Mouse (Mus musculus): ENCODE data around the gene Zfp953. TPM values are rescaled to one million over a fixed set of nuclear protein-coding genes. Genes with fewer than 3 reads are reported as not detected.

Gene Zfp953
- polyA plus RNA-seq, 1 experiment from 2014 or later, result 0.82 TPM

GRCm38 (mm10) chr13:67306718-67307117 lies 53.7 kb downstream of the Zfp953 start:
- peaks cover 2% of the 10 kb centered on the region; the same call in 1 of the 2 replicates for H3K9me3 ChIP-seq (ENCODE audit: control insufficient read depth, low read length)
- peak overlapping the region; percentile 79 for H3K9ac ChIP-seq (replicated peaks; ENCODE audit: low read length)
- 34% methylated on average over 5 of the region's 5 CpGs for WGBS
- H3K27ac ChIP-seq (replicated peaks; ENCODE audit: low read depth, low read length), result peak overlapping the region; percentile 33
- no peaks in the 10 kb centered on the region for H3K27me3 ChIP-seq (ENCODE audit: control insufficient read depth, insufficient read depth, low read length)
- ATAC-seq (ENCODE audit: low FRiP score, low TSS enrichment) (peak; percentile 74; the same call in 1 of the 2 replicates), DNase-seq (peak; percentile 51)
- H3K4me1 ChIP-seq (ENCODE audit: control insufficient read depth, insufficient read depth, low read length), result peaks cover 6% of the 10 kb centered on the region; the same call in 1 of the 2 replicates
- no peaks in the 10 kb centered on the region for H3K36me3 ChIP-seq (ENCODE audit: control insufficient read depth, insufficient read depth, low read length)
- peak overlapping the region; percentile 89 for H3K4me2 ChIP-seq (ENCODE audit: low read length)
- H3K4me3 ChIP-seq (replicated peaks; ENCODE audit: low read depth, low read length), result peak overlapping the region; percentile 70

GRCm38 (mm10) chr13:67305822-67306672 lies 54.4 kb downstream of the Zfp953 start, which contains the start of gene Zfp457:
Gene Zfp457 (minus strand): TSS chr13:67306485.
- DNase-seq, result peak; percentile 97
- H3K27ac ChIP-seq (replicated peaks; ENCODE audit: low read depth, low read length), result peak within 1 kb of the TSS; percentile 33
- H3K4me1 ChIP-seq (ENCODE audit: control insufficient read depth, insufficient read depth, low read length), result peaks cover 6% of the 10 kb centered on the region; the same call in 1 of the 2 replicates
- WGBS, result 9% methylated on average over 16 of the region's 16 CpGs
- ATAC-seq (ENCODE audit: low FRiP score, low TSS enrichment), result peak; percentile 97
- no peaks in the 10 kb centered on the region for H3K36me3 ChIP-seq (ENCODE audit: control insufficient read depth, insufficient read depth, low read length)
- H3K9me3 ChIP-seq (ENCODE audit: control insufficient read depth, low read length), result no peaks in the 10 kb centered on the region
- H3K4me2 ChIP-seq (ENCODE audit: low read length), result peak within 1 kb of the TSS; percentile 89
- peak within 1 kb of the TSS; percentile 79 for H3K9ac ChIP-seq (replicated peaks; ENCODE audit: low read length)
- no peaks in the 10 kb centered on the region for H3K27me3 ChIP-seq (ENCODE audit: control insufficient read depth, insufficient read depth, low read length)
- H3K4me3 ChIP-seq (replicated peaks; ENCODE audit: low read depth, low read length), result peak within 1 kb of the TSS; percentile 70

Other genes with a start within 250 kb of the Zfp953 start
- not detected in 2 replicates for gene Rslcan18, start 244.3 kb downstream of the Zfp953 start, polyA plus RNA-seq (2014; fragmentation: Nextera tagmentation; extraction: Ambion mirVana)
- gene Zfp759, start 238.9 kb downstream of the Zfp953 start, polyA plus RNA-seq (2014; fragmentation: Nextera tagmentation; extraction: Ambion mirVana), result 5.5 and 5.8 TPM in 2 replicates
- gene Rsl1, start 187.4 kb downstream of the Zfp953 start, polyA plus RNA-seq (2014; fragmentation: Nextera tagmentation; extraction: Ambion mirVana), result 5.4 and 6.2 TPM in 2 replicates
- 1.5 and 3.1 TPM in 2 replicates for gene Zfp455, start 166.1 kb downstream of the Zfp953 start, polyA plus RNA-seq (2014; fragmentation: Nextera tagmentation; extraction: Ambion mirVana)
- gene Zfp458, start 82.1 kb downstream of the Zfp953 start, polyA plus RNA-seq (2014; fragmentation: Nextera tagmentation; extraction: Ambion mirVana), result 7.0 and 8.3 TPM in 2 replicates
- gene Zfp457, start 54.1 kb downstream of the Zfp953 start, polyA plus RNA-seq (2014; fragmentation: Nextera tagmentation; extraction: Ambion mirVana), result 0.76 and 0.92 TPM in 2 replicates
- 2.1 TPM in 2 replicates for gene Zfp595, start 28.0 kb downstream of the Zfp953 start, polyA plus RNA-seq (2014; fragmentation: Nextera tagmentation; extraction: Ambion mirVana)
- gene Gm28044, start 69 bp downstream of the Zfp953 start, polyA plus RNA-seq (2014; fragmentation: Nextera tagmentation; extraction: Ambion mirVana), result not detected in 2 replicates
- 0.38 TPM in 1 of 2 replicates, not detected in the other for gene Gm28041, start 15.1 kb upstream of the Zfp953 start, polyA plus RNA-seq (2014; fragmentation: Nextera tagmentation; extraction: Ambion mirVana)
- gene Zfp456, start 15.2 kb upstream of the Zfp953 start, polyA plus RNA-seq (2014; fragmentation: Nextera tagmentation; extraction: Ambion mirVana), result 0.78 and 0.93 TPM in 2 replicates
- 2.7 and 3.6 TPM in 2 replicates for gene Zfp429, start 39.2 kb upstream of the Zfp953 start, polyA plus RNA-seq (2014; fragmentation: Nextera tagmentation; extraction: Ambion mirVana)
- gene Zfp459, start 60.8 kb upstream of the Zfp953 start, polyA plus RNA-seq (2014; fragmentation: Nextera tagmentation; extraction: Ambion mirVana), result 0.72 TPM in 2 replicates
- 6.0 and 7.6 TPM in 2 replicates for gene Zfp874a, start 91.0 kb upstream of the Zfp953 start, polyA plus RNA-seq (2014; fragmentation: Nextera tagmentation; extraction: Ambion mirVana)
- 2.3 and 2.7 TPM in 2 replicates for gene Zfp874b, start 123.7 kb upstream of the Zfp953 start, polyA plus RNA-seq (2014; fragmentation: Nextera tagmentation; extraction: Ambion mirVana)
- gene Zfp58, start 139.9 kb upstream of the Zfp953 start, polyA plus RNA-seq (2014; fragmentation: Nextera tagmentation; extraction: Ambion mirVana), result 10.1 and 15.5 TPM in 2 replicates
- 0.42 TPM in 1 of 2 replicates, not detected in the other for gene Gm26965, start 165.5 kb upstream of the Zfp953 start, polyA plus RNA-seq (2014; fragmentation: Nextera tagmentation; extraction: Ambion mirVana)
- 39.9 and 45.3 TPM in 2 replicates for gene Zfp87, start 165.6 kb upstream of the Zfp953 start, polyA plus RNA-seq (2014; fragmentation: Nextera tagmentation; extraction: Ambion mirVana)
- gene Zfp748, start 193.2 kb upstream of the Zfp953 start, polyA plus RNA-seq (2014; fragmentation: Nextera tagmentation; extraction: Ambion mirVana), result 18.1 and 22.0 TPM in 2 replicates
- 4.8 and 6.6 TPM in 2 replicates for gene Zfp729b, start 249.1 kb upstream of the Zfp953 start, polyA plus RNA-seq (2014; fragmentation: Nextera tagmentation; extraction: Ambion mirVana)